Mouse (Mus musculus): ENCODE measurements around the gene Trim44.

The Trim44 gene

GRCm38 (mm10) chr2:102290041-102290440, 117.6 kb downstream of the Trim44 start:
- DNase-seq (ENCODE audit: low read depth) = no peak

GRCm38 (mm10) chr2:102288676-102289075, 119.0 kb downstream of the Trim44 start:
- DNase-seq (ENCODE audit: low read depth) = no peak

GRCm38 (mm10) chr2:102287369-102287768, 120.3 kb downstream of the Trim44 start:
- no peak for DNase-seq (ENCODE audit: low read depth)

DNA sequence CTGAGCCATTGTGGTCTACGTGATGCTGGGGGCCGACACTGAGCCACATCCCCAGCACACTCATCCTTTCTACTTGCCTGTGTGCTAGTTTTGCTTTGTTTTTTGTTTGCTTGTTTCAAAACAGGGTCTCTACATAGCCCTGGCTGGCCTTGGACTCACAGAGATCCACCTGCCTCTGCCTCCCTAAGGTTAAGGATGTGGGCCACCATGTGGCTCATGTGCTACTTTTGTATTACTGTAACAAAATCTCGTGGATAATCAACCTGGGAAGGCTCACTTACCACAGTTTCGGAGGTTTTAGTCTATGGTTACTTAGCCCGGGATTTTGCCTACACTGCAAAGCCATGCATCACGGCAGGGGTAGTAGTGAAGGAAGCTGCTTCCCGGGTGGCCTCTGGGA, 125.5 kb downstream of the Trim44 start:
- no peak for DNase-seq (ENCODE audit: low read depth)

DNA sequence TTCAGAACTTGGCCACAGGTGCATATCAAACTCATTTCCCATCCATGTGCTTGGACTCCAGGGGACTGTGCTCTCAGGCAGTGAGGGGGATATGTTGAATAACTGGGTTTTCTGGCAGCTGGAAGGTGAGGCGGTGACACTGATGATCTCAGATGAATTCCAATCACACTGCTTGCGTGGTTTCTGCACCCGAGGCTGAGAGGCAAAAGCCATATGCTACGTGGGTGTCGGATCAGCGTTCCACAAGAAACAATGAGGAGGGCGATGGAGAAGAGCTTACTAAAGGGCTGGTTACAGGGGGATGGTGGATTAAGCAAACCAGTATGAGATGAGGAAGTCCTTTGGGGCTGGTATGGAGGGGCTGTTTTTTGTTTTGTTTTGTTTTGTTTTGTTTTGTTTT, 127.8 kb downstream of the Trim44 start:
- no peak for DNase-seq (ENCODE audit: low read depth)

DNA sequence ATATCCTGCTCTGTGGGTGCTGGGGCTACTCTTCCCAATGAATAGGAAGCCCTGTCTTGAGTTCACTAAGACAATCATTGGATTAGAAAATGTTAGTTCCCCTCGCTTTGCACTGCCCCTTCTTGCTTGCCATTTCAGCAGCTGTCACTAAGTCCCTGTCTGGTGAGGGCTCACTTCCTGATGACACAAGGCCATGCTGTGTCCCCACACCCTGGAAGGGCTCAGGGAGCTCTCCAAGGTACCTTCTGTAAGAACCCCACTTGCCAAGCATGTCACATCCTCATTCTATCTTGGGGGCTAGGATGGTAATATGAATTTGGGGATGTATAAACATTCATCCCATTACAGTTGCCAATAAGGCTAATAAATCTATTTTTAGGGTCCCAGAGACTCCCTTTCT, 129.7 kb downstream of the Trim44 start:
- no peak for DNase-seq (ENCODE audit: low read depth)

DNA sequence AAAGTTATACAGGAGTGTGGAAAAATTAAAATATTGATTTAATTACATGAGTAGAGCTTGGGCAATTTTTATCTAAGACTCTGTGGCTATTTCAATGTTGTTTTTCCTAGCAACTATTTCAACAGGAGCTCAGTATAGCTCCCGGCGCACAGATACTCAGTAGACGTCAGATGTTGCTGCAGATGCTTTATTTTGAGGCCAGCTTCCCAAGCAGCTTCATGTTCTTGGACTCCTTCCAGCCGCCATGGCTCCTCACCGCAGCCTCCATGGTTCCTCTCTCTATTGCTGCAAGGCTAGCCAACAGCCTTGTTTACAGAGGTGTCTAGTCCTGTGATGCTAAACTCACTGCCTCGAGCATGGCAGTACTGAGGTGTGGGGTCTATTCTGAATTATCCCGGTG, 134.3 kb downstream of the Trim44 start:
- no peak for DNase-seq (ENCODE audit: low read depth)

DNA sequence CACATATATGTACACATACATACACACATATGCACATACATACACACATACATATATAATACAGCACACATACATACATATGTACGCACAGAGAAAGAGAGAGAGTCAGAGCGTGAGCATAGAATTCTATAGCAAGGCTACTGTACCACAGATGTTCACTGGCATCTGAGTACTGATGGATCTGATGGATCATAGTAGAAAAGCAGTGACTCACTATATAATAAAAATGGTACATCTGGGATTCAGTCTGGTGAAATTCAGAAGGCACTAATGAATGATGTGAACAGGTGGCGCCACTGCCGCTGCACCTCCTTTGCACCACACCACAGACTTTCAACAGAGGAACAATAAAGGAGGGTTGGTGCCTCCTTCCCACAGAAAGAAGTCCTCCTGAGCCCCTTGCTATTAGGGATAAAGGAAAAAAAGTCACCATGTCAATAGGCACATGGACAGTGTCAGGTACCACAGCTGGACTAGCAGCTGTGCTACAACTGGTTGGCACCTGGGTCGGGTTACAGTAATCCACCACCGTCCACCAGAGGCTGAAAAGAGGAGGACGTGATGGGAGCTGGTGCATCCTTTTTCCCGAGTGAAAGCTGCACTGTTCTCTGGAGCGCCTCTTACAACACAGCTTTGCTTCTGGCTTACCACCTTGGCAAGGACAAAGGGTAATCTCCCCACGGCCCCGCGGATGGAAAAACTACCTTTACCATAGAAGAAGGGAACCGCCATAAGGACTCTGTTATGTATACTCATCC, 139.9 kb downstream of the Trim44 start:
- no peak for DNase-seq (ENCODE audit: low read depth)

GRCm38 (mm10) chr2:102266911-102267310, 140.7 kb downstream of the Trim44 start:
- DNase-seq (ENCODE audit: low read depth) = no peak

- DNase-seq (ENCODE audit: low read depth) = no peak
Measured at GRCm38 (mm10) chr2:102259139-102259538, 148.5 kb downstream of the Trim44 start.

GRCm38 (mm10) chr2:102258682-102259081, 148.9 kb downstream of the Trim44 start:
- no peak for DNase-seq (ENCODE audit: low read depth)

- peak; percentile 16 for DNase-seq (ENCODE audit: low read depth)
Measured at GRCm38 (mm10) chr2:102257964-102258605, 149.5 kb downstream of the Trim44 start.

GRCm38 (mm10) chr2:102256591-102257335, 150.9 kb downstream of the Trim44 start:
- DNase-seq (ENCODE audit: low read depth) = no peak

- no peak for DNase-seq (ENCODE audit: low read depth)
Measured at GRCm38 (mm10) chr2:102256100-102256499, 151.5 kb downstream of the Trim44 start.

GRCm38 (mm10) chr2:102253204-102253603, 154.4 kb downstream of the Trim44 start:
- no peak for DNase-seq (ENCODE audit: low read depth)

- no peak for DNase-seq (ENCODE audit: low read depth)
Measured at GRCm38 (mm10) chr2:102252651-102253050, 155.0 kb downstream of the Trim44 start.

Measured in fibroblast of lung, adult 2 months (primary cell).